Mouse (Mus musculus) telencephalon, adult 2 months (tissue): Measurements from ENCODE around the gene Trpm8.

ENCODE experiments used
- DNase-seq: peaks from one replicate; pipeline ENCODE4 v3.0.0-alpha.2; 2011; ENCODE audit warnings: low read depth, low spot score

Gene Trpm8

GRCm38 (mm10) chr1:88247660-88248059 lies 29.8 kb upstream of the Trpm8 start:
- no peak for DNase-seq

GRCm38 (mm10) chr1:88248658-88249057 lies 28.8 kb upstream of the Trpm8 start:
- DNase-seq: no peak

GRCm38 (mm10) chr1:88249596-88249995 lies 27.9 kb upstream of the Trpm8 start:
- DNase-seq: no peak

GRCm38 (mm10) chr1:88250023-88250422 lies 27.4 kb upstream of the Trpm8 start:
- no peak for DNase-seq

- no peak for DNase-seq
Measured at GRCm38 (mm10) chr1:88253106-88253505, 24.4 kb upstream of the Trpm8 start.

- DNase-seq: no peak
Measured at GRCm38 (mm10) chr1:88253540-88253939, 23.9 kb upstream of the Trpm8 start.

- DNase-seq: no peak
Measured at GRCm38 (mm10) chr1:88254793-88255465, 22.5 kb upstream of the Trpm8 start.

- DNase-seq: no peak
Measured at GRCm38 (mm10) chr1:88255466-88255857, 22.0 kb upstream of the Trpm8 start.

GRCm38 (mm10) chr1:88255989-88256754 lies 21.3 kb upstream of the Trpm8 start:
- DNase-seq: no peak

GRCm38 (mm10) chr1:88256886-88257663 lies 20.4 kb upstream of the Trpm8 start:
- DNase-seq: no peak

GRCm38 (mm10) chr1:88257681-88258080 lies 19.8 kb upstream of the Trpm8 start:
- DNase-seq: no peak

GRCm38 (mm10) chr1:88258361-88258760 lies 19.1 kb upstream of the Trpm8 start:
- DNase-seq: no peak

GRCm38 (mm10) chr1:88258881-88259642 lies 18.4 kb upstream of the Trpm8 start:
- peak; percentile 18 for DNase-seq

GRCm38 (mm10) chr1:88259643-88260024 lies 17.8 kb upstream of the Trpm8 start:
- no peak for DNase-seq

- DNase-seq: no peak
Measured at GRCm38 (mm10) chr1:88260114-88260513, 17.3 kb upstream of the Trpm8 start.

GRCm38 (mm10) chr1:88260604-88261377 lies 16.7 kb upstream of the Trpm8 start:
- no peak for DNase-seq

GRCm38 (mm10) chr1:88261706-88262105 lies 15.8 kb upstream of the Trpm8 start:
- no peak for DNase-seq

- peak; percentile 26 for DNase-seq
Measured at GRCm38 (mm10) chr1:88262255-88262654, 15.2 kb upstream of the Trpm8 start.

GRCm38 (mm10) chr1:88262961-88263360 lies 14.5 kb upstream of the Trpm8 start:
- DNase-seq: no peak

GRCm38 (mm10) chr1:88263778-88264177 lies 13.7 kb upstream of the Trpm8 start:
- no peak for DNase-seq
